Mouse (Mus musculus) myocyte (in vitro differentiated cells): ENCODE measurements at regions not wholly inside any gene's neighbourhood (a gene's known extent, or its start where the extent isn't known, plus 50 kb on each side); places are given as distances from the start of the nearest gene placed in this dataset.

Experiments
- H3K27me3 ChIP-seq: one replicate; pipeline ENCODE4 v1.6.1; 2011; ENCODE audit not compliant: control insufficient read depth, insufficient read depth, insufficient read length
- H3K36me3 ChIP-seq: one replicate; pipeline ENCODE4 v1.6.1; 2011; ENCODE audit not compliant: control insufficient read depth, insufficient read depth
- H3K4me2 ChIP-seq: one replicate; pipeline ENCODE4 v1.6.1; 2011; ENCODE audit warnings: low read depth, control low read depth
- H3K4me3 ChIP-seq: one replicate; pipeline ENCODE4 v1.5.1; 2011; ENCODE audit warnings: mild to moderate bottlenecking, control low read depth, moderate library complexity
- H3K79me2 ChIP-seq: one replicate; pipeline ENCODE4 v1.6.1; 2011; ENCODE audit not compliant: control insufficient read depth, insufficient read depth
- H3ac ChIP-seq: one replicate; pipeline ENCODE4 v1.6.1; 2011; ENCODE audit not compliant: control insufficient read depth, insufficient read length
- CEBPB ChIP-seq: IDR thresholded peaks from 2 replicates; pipeline ENCODE4 v1.6.1; 2011; ENCODE audit warnings: mild to moderate bottlenecking, moderate library complexity; ENCODE audit not compliant: poor library complexity, insufficient read depth, severe bottlenecking
- E2F4 ChIP-seq: IDR thresholded peaks from one replicate; pipeline ENCODE4 v1.6.1; 2011; ENCODE audit warnings: mild to moderate bottlenecking, control low read depth, moderate library complexity; ENCODE audit not compliant: insufficient read depth
- MAX ChIP-seq: IDR thresholded peaks from one replicate; pipeline ENCODE4 v1.6.1; 2011; ENCODE audit warnings: low read depth, mild to moderate bottlenecking, control low read depth
- MYOD1 ChIP-seq, 3 experiments: IDR thresholded peaks; one replicate each; pipeline ENCODE4 v1.6.1; 2011; ENCODE audit warnings: control low read depth in 2 of 3, low read depth in 2 of 3, mild to moderate bottlenecking in 2 of 3, moderate library complexity in 1 of 3; ENCODE audit not compliant: insufficient read length in 2 of 3, control insufficient read depth in 1 of 3
- MYOG ChIP-seq, 3 experiments: IDR thresholded peaks; one replicate each; pipeline ENCODE4 v1.6.1; 2011; ENCODE audit warnings: control low read depth in 2 of 3, low read depth in 2 of 3, mild to moderate bottlenecking in 2 of 3; ENCODE audit not compliant: insufficient read length in 2 of 3, control insufficient read depth in 1 of 3, insufficient read depth in 1 of 3
- POLR2A ChIP-seq: IDR thresholded peaks from one replicate; pipeline ENCODE4 v1.6.1; 2011; ENCODE audit warnings: low read depth, mild to moderate bottlenecking, control low read depth, moderate library complexity; ENCODE audit not compliant: insufficient read length
- POLR2AphosphoS2 ChIP-seq: IDR thresholded peaks from one replicate; pipeline ENCODE4 v1.6.1; 2011; ENCODE audit warnings: low read depth, control low read depth; ENCODE audit not compliant: insufficient read length
- REST ChIP-seq: IDR thresholded peaks from one replicate; pipeline ENCODE4 v1.6.1; 2011; ENCODE audit warnings: mild to moderate bottlenecking, control low read depth, moderate library complexity; ENCODE audit not compliant: insufficient read depth, insufficient read length
- SRF ChIP-seq: IDR thresholded peaks from one replicate; pipeline ENCODE4 v1.6.1; 2011; ENCODE audit warnings: low read depth; ENCODE audit not compliant: control insufficient read depth, insufficient read length
- TCF12 ChIP-seq: IDR thresholded peaks from one replicate; pipeline ENCODE4 v1.6.1; 2011; ENCODE audit warnings: mild to moderate bottlenecking, control low read depth; ENCODE audit not compliant: poor library complexity, insufficient read depth, severe bottlenecking
- TCF3 ChIP-seq: IDR thresholded peaks from one replicate; pipeline ENCODE4 v1.6.1; 2011; ENCODE audit warnings: low read depth, control low read depth; ENCODE audit not compliant: insufficient read length
- USF1 ChIP-seq: IDR thresholded peaks from one replicate; pipeline ENCODE4 v1.6.1; 2011; ENCODE audit warnings: low read depth, mild to moderate bottlenecking, control low read depth, moderate library complexity

- Histone ChIP-seq H3K4me2 (no peak overlapping the region), H3K36me3 (no peaks in the 10 kb centered on the region), H3ac (no peak overlapping the region), H3K79me2 (no peaks in the 10 kb centered on the region), H3K27me3 (no peaks in the 10 kb centered on the region), H3K4me3 (no peak overlapping the region)
- TF ChIP-seq POLR2AphosphoS2 (no peak), MYOG (IDR thresholded peaks at IDR 0.05; ENCODE audit: control insufficient read depth in 1 of 3, insufficient read depth in 1 of 3, insufficient read length in 2 of 3, low read depth in 2 of 3) (no peak), SRF (no peak), E2F4 (no peak), CEBPB (no peak), TCF3 (no peak), TCF12 (no peak), MYOD1 (IDR thresholded peaks at IDR 0.05; ENCODE audit: control insufficient read depth in 1 of 3, insufficient read length in 2 of 3, low read depth in 2 of 3) (no peak), REST (no peak), POLR2A (no peak), MAX (no peak), USF1 (no peak)
These were observed 78.9 kb upstream of the Syt6 start for GRCm38 (mm10) chr3:103496083-103496482.

GRCm38 (mm10) chr3:103496683-103497082, 78.3 kb upstream of the Syt6 start:
- Histone ChIP-seq H3K79me2 (no peaks in the 10 kb centered on the region), H3K4me2 (no peak overlapping the region), H3K27me3 (no peaks in the 10 kb centered on the region), H3ac (no peak overlapping the region), H3K36me3 (no peaks in the 10 kb centered on the region), H3K4me3 (no peak overlapping the region)
- TF ChIP-seq E2F4 (no peak), REST (no peak), POLR2AphosphoS2 (no peak), CEBPB (no peak), SRF (no peak), MYOD1 (IDR thresholded peaks at IDR 0.05; ENCODE audit: control insufficient read depth in 1 of 3, insufficient read length in 2 of 3, low read depth in 2 of 3) (no peak)

- no peak overlapping the region for H3K4me3 ChIP-seq
- H3ac ChIP-seq = no peak overlapping the region
- no peak overlapping the region for H3K4me2 ChIP-seq
- no peaks in the 10 kb centered on the region for H3K36me3 ChIP-seq
- H3K27me3 ChIP-seq = no peaks in the 10 kb centered on the region
- H3K79me2 ChIP-seq = no peaks in the 10 kb centered on the region
- no peak for TF ChIP-seq TCF12
- TF ChIP-seq CEBPB = no peak
- TF ChIP-seq MYOG (IDR thresholded peaks at IDR 0.05; ENCODE audit: control insufficient read depth in 1 of 3, insufficient read depth in 1 of 3, insufficient read length in 2 of 3, low read depth in 2 of 3) = no peak
These were observed 77.3 kb upstream of the Syt6 start for GRCm38 (mm10) chr3:103497696-103498095.

- Histone ChIP-seq H3K4me2 (no peak overlapping the region), H3K36me3 (no peaks in the 10 kb centered on the region), H3K79me2 (no peaks in the 10 kb centered on the region), H3K4me3 (no peak overlapping the region), H3K27me3 (no peaks in the 10 kb centered on the region), H3ac (no peak overlapping the region)
- no peak for TF ChIP-seq REST
- no peak for TF ChIP-seq CEBPB
- TF ChIP-seq USF1 = no peak
- no peak for TF ChIP-seq POLR2AphosphoS2
- TF ChIP-seq E2F4 = no peak
- no peak for TF ChIP-seq TCF12
These were observed 76.6 kb upstream of the Syt6 start for GRCm38 (mm10) chr3:103498458-103498857.

GRCm38 (mm10) chr3:103499801-103500200, 75.2 kb upstream of the Syt6 start:
- H3ac ChIP-seq = no peak overlapping the region
- H3K4me3 ChIP-seq = no peak overlapping the region
- H3K79me2 ChIP-seq = no peaks in the 10 kb centered on the region
- TF ChIP-seq POLR2AphosphoS2 = no peak
- H3K36me3 ChIP-seq = no peaks in the 10 kb centered on the region
- H3K27me3 ChIP-seq = no peaks in the 10 kb centered on the region
- H3K4me2 ChIP-seq = no peak overlapping the region

- no peak for TF ChIP-seq MAX
- TF ChIP-seq MYOD1 (IDR thresholded peaks at IDR 0.05; ENCODE audit: control insufficient read depth in 1 of 3, insufficient read length in 2 of 3, low read depth in 2 of 3) = no peak
- TF ChIP-seq E2F4 = no peak
- TF ChIP-seq CEBPB = no peak
- no peak for TF ChIP-seq SRF
- TF ChIP-seq USF1 = no peak
- TF ChIP-seq POLR2A = no peak
- no peak for TF ChIP-seq TCF3
- no peak for TF ChIP-seq POLR2AphosphoS2
- no peak for TF ChIP-seq REST
- no peaks in the 10 kb centered on the region for H3K36me3 ChIP-seq
These were observed 74.7 kb upstream of the Syt6 start for GRCm38 (mm10) chr3:103500366-103500765.

More at GRCm38 (mm10) chr3:103500366-103500765, 74.7 kb upstream of the Syt6 start:
- Histone ChIP-seq H3ac (no peak overlapping the region), H3K27me3 (no peaks in the 10 kb centered on the region), H3K79me2 (no peaks in the 10 kb centered on the region), H3K4me2 (no peak overlapping the region), H3K4me3 (no peak overlapping the region)
